Mouse (Mus musculus): ENCODE measurements at regions not wholly inside any gene's neighbourhood (a gene's known extent, or its start where the extent isn't known, plus 50 kb on each side); places are given as distances from the start of the nearest gene placed in this dataset.
"Not testable (repeated sequence)": the region's sequence is repeated elsewhere in the genome, so short reads cannot be mapped to it uniquely, and the experiment has no call there.

DNA sequence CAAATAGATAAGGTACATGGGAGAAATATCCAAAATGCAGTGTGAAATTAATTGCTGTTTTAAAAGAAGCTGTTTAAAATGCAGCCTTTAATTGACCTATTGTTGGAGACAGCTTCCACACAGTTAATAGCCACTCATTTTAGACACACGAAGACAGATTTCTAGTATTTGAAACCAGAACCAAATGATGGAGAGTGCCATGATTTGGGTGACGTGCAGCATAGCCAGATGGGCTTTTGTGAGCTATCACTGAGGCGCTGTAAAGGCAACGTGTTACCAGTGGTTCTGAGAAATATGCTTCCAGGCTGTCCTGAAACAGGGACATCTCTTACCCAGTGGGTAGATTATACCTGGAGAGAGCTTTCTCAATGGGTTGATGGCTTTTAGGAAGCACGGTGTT, 594.4 kb upstream of the Cdh5 start:
- no peak for DNase-seq

DNA sequence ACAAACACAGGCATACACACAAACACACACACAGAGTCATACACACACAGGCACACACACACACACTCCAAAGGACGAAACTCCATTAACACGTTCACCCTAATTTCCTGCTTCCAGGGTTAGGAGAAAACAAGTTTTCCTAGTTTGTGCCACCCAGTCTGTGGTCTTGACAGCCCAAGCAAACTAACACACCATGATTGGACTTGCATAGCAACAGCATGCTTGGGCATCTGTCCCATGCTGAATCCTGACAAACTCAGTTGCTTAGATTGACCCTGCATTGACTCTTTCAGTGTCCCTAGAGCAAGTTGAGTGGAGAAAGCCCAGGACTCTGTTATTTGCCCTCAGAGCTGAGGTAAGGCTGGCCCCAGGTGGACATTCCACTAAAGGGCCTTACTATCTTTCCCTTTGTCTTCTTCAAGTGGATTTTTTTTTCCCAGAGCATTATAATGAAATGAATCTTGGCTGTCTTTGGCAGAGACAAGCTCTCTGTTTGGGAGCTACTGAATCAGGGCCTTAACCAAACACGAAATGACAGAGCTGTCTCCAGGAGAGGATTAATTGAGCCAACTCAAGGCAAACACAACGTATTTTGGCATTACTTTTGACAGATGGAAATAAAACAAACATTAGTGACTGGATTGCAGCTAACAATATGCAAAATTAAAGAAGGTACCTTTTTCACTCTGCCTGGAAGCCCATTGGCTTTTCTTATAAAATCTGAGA, 581.1 kb upstream of the Cdh5 start:
- no peak for DNase-seq

DNA sequence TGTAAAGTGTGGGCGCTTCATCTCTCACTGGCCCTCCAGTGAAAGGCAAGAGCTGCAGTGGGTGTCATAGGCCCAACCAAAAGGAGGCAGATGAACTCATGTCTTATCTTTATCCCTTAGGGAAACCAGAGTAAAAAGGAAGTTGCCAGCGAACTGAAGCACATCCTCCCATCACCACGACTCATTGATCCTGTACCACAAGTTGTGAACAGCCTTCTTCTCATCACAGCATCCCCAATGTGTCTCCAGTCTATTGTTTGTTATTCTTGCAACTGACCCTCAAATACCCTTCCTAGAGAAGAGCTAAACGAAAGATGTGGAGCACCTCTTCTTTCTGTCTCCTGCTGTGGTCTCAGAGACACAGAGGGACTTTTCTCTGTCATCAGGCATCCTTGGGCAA, 570.5 kb upstream of the Cdh5 start:
- no peak for DNase-seq

DNA sequence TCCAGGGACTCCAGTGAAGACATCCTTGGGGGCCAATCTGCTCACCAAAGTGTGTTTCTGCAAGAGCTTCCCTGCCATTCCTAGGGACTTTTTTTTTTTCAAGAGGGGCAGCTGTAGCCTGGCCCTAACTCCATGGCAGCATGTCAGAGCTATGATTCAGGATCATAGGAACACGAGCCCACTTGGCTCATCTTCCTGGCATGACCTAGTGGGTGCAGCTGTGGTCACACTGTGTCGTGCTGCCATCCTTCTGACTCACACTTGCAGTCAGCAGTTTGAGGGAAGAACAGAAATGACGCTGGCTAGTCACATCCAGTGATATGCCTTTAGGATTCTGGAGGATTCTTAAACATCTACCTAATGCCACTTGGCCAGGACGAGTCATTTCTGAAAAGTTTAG, 566.5 kb upstream of the Cdh5 start:
- no peak for DNase-seq

DNA sequence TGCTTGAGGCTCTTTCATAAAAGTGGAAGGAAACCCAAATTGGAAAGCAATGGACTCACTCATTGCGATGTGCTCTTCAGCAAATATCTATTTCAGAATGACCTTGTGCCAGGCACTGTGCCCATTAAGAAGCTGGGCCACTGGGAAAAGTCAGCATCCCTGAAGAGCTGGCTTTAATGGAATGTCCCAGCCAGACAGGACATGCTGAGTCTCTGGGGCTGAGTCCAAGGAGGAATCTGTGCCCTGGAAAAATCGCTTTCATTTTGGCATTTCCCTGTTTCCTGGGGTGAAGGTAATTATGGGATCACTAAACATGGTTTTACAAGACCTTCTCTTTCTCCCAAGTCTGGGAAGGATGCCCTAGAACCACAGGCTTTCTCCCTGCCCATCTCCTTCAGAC, 564.6 kb upstream of the Cdh5 start:
- DNase-seq: peak; percentile 63

DNA sequence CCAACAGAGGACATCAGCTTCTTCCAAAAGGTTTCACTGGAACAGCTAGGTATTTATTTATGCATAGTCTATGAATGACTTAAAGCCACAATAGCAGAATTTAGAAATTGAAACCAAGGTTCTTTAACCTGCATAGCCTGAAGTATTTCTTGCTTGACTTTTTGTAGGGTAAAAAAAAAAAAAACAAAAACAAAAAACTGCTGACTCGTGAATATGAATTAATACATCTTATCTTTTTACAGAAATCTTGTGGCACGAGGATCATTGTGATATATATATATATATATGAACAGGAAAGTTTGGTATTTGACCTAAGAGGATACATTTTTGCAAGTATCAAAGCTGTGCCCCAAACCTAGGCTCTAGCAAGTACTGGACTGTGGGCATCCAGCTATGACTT, 559.5 kb upstream of the Cdh5 start:
- no peak for DNase-seq

DNA sequence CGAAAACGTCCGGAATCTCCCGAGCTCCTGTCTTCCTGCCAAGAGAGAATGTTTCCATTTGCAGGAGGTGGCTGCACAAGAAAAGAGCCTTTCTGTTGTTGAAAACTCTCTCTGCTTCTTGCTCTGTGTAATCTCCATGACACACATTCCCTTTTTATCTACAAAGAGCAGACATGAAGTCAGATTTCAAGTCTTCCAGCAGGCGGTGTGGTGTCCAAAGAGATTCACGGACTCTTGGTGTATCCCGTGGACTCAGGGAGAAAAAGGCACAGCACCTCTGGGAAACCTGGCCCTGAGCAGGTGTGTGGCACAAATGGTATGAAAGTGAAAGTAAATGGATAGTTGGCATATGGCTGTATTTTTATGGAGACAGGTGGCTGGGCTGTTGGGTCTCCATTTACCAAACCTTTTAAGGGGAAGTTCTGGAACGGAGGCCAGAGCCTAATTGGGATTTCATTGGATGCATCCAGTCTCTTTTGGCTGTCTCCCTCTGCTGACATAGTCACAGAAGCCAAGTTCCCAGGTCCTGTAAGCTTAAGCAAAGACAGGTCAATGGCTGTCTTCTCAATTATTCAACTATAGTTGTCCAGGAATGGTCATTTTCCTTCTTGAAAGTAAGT, 549.4 kb upstream of the Cdh5 start:
- peak; percentile 7 to 13 for DNase-seq

DNA sequence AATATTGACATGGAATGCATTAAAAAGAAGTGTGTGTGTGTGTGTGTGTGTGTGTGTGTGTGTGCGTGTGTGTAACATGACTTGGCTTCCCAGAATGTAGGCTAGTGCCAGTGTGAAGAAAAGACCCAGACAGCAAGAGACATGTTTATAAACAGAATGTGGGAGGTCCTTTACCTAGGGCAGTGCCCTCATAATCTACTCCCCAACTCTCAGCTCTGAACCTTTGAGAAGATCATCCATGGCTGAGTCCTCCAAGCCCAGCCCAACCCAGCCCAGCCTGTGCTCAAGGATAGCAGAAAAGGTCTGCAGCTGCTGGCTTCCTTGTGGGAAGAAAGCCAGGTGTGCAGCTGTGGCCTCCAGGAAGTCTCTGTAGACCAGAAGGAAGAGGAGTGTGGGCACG, 539.8 kb upstream of the Cdh5 start:
- no peak for DNase-seq

DNA sequence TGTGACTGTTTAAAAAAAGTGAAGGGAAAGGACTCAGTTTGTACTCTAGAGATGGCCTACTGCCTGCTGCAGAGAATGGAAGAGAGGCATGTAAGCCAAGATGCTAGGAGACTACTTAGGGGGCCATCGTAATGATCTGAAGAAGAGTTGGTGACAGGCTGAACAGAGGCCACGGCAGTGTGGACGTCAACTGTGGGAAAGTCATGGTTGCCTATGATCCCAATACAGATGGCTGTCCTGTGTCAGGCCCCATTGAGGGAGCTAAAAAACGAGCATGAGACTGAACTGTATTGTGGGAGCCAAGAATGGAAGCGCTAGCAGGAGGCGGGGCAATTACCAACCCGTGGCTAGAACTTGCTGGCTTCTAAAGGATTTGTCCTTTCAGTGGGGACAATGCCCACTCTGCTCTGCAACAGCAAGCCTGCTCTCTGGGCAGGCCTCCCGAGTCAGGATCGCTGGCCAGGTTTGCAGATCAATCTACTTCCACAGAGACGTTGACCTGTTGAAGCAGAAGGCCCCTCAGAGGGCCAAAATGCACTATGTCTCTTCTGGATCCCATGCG, 530.5 kb upstream of the Cdh5 start:
- no peak for DNase-seq

DNA sequence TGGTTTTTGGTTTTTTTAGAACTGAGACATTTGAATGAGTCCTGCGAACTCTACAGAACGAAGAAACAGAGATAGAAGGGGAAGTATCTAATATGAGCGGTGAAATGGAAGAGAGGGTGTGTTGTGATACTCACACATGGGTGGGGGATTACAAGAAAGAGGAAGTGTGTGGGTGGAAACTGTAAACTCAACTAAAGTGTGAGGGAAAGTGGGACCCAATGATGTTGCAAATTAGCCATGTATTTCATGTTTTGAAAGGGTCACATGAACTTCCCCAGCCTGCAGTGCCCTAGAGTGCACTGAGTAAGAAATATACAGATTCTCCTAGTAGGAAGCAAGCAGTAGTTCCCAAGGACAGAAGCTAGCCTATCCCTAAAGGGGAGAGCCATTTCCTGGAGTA, 524.3 kb upstream of the Cdh5 start:
- no peak for DNase-seq

DNA sequence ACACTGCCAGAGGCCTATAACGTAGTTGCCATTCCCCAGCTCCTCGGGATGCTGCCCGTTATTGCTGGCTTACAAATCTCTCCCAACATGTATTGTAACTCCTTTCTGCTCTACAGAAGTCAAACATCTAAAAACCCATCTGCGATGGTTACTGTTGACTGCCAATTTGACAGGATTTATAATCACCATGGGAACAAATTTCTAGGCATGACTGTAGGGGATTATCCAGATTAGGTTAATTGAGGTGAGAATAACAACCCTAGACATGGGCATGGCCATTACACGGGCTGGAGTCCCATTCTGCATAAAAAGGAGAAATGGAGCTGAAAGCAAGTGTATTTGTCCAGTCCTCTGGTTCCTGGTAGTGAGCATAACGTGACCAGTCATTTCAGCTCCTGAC, 523.4 kb upstream of the Cdh5 start:
- DNase-seq: no peak

DNA sequence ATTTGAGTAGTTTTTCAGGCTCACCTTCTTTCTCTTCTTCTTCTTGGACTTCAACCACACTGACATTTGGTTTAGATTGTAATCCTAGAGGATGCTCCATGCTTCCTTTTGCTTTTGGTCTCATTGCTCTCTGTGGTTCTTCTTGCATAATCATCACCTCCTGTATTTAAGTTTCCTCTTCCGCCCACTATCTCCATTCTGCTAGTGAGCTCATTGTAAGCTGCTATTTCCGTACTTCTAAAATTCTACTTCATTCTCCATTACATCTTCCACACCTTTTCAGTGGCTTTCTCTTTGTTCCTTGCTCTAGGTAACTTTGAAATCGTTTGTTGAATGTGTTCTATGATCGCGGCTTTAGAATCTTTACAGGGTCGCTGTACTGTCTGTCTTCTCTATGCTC, 493.1 kb upstream of the Cdh5 start:
- no peak for DNase-seq

DNA sequence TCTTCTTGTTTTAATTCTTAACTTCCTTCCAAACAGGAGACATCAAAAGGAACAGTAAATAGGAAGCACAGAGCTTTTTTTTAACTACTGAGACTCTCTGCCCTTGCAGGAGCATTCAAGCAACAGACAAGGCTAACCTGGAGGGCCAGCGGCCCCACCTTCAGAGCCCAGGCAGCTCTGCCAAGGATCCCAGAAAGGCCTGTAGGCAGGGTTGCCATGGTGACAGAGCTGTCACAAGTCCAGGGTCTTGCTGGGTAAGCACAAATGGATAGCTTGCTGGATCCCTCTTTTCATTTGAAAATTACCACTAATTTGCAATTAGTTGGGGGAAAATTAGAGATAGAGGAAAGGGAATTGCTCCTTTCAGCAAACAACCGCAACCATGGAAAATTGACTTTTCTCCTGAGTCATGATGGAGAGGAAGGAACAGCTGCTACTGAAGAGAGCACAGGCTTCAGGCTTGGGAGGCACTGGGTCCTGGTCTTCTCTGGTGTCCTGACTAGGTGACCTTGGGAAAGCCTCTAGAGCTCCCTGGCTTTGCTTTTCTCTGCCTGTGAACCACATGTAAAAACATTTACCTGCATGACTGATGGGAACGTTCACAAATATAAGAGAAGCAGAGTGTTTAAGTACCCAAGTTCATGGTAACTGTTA, 477.5 kb upstream of the Cdh5 start:
- peak; percentile 42 to 44 for DNase-seq

DNA sequence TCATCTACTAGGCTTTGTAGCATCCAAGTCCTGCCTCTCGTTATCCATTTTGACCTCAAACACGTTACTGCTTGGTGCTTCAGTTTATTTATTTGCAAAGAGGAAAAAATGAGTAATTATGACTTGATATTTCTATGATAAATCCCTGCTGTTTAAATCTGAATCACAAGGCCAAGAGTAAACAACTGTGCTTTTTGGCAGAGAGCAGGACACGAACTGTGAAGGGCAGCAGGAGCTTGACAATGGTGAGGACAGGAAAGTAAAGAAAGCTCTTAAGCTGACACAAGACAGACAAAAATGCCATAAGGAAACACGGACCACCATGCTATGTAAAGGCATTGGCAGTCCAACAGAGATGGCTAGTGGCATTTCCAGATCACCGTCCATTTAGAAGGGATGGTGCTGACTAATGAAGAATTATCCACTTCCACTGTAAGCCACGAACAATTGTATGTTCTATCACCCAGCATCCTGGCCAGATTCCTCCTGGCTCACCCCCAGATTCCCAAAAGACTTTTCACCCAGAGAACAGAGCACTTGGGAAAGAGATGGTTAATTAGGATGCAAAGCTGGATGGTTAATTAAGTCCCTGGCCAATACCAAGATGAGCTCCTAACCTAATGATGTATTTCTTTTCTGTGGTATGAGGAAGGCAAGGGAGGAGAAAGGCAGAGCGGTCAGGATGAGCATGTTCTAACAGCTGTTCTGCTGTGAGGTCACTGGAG, 476.1 kb upstream of the Cdh5 start:
- DNase-seq: no peak

DNA sequence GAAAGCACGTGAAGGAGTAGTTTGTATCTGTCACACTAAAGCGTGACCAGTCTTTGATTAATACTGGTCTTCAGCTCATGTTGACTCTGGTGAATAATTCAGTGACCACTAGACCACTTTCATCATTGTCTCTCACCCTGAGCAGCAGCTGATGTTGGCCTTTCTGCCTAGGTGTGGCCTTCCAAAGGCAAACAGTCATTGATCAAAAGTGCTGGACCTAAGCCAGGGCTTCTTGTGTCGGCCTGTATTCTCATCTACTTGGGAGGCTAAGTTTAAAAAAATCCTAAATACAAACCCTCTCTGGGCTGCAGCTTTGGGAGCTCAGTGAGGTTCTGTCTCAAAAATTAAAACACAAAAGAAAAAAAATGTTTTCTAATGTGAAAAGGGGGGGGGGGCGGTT, 475.0 kb upstream of the Cdh5 start:
- DNase-seq: no peak

DNA sequence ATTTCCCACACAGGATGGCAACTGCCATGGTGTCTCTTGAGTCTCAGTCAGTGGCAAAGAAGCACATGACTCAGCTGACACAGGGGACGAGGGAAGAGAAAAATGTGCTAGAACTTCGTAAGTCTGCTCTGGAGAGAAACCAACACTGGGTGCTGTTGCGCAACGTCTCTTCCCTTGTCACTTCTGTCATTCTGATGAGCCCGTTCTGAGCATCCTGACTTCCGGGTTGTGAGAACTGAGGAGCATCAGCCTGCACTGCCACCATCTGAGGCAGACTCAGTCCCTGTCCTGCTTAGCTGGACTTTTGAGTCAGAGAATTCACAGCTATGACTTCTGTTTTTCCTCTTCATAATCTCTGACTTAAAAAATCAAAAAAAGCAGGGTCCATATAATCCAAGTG, 468.9 kb upstream of the Cdh5 start:
- no peak for DNase-seq

DNA sequence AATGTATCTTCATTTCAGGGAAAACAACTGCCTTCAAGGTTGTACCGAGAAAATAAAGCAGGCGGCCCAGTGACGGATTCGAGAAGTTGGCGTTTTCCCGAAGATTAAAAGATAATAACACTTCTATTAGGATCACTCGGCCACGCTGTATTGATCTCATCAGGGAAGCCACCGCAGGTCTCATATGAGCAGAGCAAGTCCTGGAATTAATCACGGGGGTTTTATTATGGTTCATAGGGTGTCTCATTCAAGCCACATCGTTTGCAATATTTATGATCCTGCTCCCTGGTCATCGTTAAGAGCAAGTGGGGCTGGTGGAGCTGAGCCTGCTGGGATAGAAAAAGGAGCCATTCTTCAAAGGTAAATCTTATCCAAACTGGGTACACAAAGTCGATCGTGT, 466.5 kb upstream of the Cdh5 start:
- no peak for DNase-seq

DNA sequence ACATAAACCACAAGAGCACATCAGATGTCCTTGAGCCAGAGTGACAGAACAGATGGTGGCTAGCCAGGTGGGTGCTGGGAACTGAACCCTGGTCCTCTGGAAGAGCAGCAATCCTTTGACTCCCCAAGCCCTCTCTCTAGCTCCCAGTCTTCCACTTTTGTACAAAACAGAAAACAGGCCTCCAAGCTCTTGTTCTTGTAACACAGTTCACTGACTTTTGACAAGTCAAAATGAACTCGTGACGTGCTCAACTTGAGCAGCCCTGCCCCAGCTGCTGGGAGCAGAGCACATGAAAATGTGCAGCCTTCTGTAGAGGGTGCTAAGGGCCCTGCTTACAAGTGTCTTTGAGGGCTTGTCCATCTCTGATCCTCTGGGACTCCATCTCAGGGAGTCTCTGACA, 457.8 kb upstream of the Cdh5 start:
- DNase-seq: no peak

DNA sequence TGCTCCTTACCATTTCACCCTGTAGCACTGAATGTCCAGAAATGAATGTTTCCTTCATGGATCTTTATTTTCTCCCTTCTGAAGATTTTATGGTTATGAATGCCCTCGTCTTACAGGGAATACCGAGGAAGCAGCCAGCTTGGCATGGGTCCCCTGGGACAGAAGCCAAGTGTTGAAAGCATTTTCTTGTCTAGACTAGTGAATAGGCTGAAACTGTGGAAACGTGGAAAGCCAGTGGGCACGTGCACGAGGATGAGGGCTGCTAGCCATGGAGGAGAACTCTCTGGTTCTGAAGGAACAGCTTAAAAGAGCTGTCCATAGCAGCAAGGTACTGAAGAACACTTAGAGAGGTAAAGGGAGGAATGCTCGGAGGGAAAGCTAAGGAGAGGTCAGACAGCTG, 457.3 kb upstream of the Cdh5 start:
- no peak for DNase-seq

DNA sequence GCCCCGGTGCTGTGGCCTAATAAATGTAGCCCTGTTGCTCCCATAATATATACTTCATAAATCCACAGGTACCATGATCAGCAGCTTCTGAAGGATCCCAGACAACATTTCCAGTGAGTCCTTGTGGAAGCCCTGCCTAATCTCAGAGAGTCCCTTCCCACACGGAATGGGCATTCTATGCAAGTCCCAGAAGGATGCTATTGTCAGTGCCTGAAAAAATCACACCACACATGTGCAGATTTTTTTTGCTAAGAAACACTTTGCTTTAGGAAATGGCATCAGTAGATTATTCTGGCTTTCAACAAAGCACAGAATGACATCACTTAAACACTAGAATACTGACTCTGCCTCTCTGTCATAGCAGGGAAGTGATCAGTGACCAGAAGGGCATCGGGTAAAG, 456.6 kb upstream of the Cdh5 start:
- DNase-seq: no peak

DNA sequence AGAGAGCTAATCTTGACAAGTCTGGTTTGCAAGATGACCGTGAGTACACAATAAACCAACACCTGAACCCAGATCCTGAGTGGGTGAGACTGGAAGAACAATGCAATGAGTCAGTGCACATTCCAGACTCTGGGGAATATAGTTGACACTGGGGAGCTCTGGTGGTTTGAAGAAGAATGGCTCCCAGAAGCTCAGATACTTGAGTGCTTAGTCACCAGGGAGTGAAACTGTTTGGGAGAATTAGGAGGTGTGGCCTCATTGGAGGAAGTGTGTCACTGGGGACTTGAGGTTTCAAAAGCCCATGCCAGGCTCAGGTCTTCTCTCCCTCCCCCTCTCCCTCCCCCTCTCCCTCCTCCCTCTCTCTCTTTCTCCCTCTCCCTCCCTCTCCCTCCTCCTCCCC, 436.6 kb upstream of the Cdh5 start:
- DNase-seq: no peak

DNA sequence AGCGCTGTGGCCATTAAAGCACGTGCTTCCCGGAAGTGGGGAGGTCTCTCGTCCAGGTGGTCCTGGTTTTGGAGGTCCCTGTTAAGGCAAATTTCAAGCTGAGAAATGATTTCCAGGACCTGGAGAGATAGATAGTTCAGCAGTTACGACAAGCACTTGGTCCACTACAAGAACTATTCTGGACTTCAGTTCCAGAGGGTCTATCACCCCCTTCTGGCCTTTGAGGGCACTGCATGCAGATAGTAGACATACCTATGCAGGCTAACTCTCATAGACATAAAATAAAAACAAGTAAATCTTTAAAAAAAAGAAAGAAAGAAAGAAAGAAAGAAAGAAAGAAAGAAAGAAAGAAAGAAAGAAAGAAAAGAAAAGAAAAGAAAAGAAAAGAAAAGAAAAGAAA, 415.2 kb upstream of the Cdh5 start:
- not testable (repeated sequence) for DNase-seq

DNA sequence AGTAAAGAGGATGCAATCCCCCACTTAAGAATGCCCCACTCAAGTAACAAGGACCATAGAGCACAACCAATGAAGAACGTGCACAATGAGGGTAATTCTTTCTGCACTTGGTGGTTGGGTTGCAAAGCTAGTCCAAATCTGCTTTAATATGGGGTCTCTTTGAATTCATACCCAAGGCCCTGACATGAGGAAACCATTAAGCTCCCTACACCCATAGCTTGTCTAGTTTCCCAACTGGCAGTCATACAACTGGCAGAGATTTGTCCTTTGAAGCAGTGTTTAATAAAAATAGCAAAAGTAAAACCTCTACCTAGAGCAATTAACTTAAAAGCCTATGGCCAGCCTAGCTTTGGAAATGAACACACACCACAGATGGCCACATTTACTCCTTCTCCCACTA, 411.0 kb upstream of the Cdh5 start:
- no peak for DNase-seq

DNA sequence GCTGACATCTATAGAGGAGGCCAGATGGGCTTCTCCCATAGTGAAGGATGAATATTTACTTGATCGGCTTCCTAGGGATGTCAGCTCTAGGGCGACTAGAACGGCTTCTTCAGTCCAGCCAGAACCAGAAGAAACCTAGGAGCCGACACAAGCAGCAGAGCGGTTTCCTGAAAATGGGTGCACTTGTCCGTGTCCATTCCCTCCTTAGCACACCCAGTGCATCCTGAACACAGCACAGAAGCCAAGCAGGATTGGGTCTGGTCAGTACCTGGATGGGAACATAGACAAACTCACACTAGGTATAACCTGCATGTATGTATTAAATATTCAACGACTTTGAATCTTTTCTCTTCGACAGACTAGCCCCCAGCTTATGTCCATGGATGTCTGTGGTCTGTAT, 407.9 kb upstream of the Cdh5 start:
- DNase-seq: no peak

All from cerebellum, adult 18-20 months (tissue).